Mouse (Mus musculus) CH12.LX (cell line): Measurements from ENCODE around the gene Tlx3. TPM values are rescaled to one million over a fixed set of nuclear protein-coding genes. Genes with fewer than 3 reads are reported as not detected.

Experiments used
- DNase-seq: peaks from one replicate; pipeline ENCODE4 v3.0.0-alpha.2; 2013; ENCODE audit errors: extremely low read depth
- H3K27ac ChIP-seq: 2 replicates; pipeline ENCODE4 v1.5.1; 2012; ENCODE audit warnings: low read depth, mild to moderate bottlenecking, control low read depth, moderate library complexity; ENCODE audit not compliant: insufficient read depth
- H3K27me3 ChIP-seq: replicated peaks from 2 replicates; pipeline ENCODE3; 2012; ENCODE audit warnings: inconsistent platforms
- H3K36me3 ChIP-seq, 2 experiments: replicated peaks in 1 of 2; 2 replicates each; pipeline versions ENCODE3 to v1.6.1; 2012; ENCODE audit warnings: inconsistent platforms in 1 of 2, low read length in 1 of 2, mild to moderate bottlenecking in 1 of 2, mixed read lengths in 1 of 2, moderate library complexity in 1 of 2; ENCODE audit not compliant: control insufficient read depth in 1 of 2, insufficient read depth in 1 of 2
- H3K4me1 ChIP-seq, 2 experiments: 2 replicates each; pipeline ENCODE4 v1.6.1; 2012; ENCODE audit warnings: inconsistent platforms in 1 of 2, moderate library complexity in 1 of 2; ENCODE audit not compliant: insufficient read depth in 2 of 2, control insufficient read depth in 1 of 2
- H3K4me2 ChIP-seq: 2 replicates; pipeline ENCODE4 v1.6.1; 2012; ENCODE audit warnings: low read depth, mild to moderate bottlenecking, control low read depth; ENCODE audit not compliant: poor library complexity, insufficient read depth, severe bottlenecking
- H3K4me3 ChIP-seq, 3 experiments: fragments of 150-350 bp in 1 of 3; sonication (generic) in 1 of 3; replicated peaks in 1 of 3; 2 replicates each; pipeline versions ENCODE3 to v1.5.1; 2011 to 2012; ENCODE audit warnings: low read depth in 2 of 3, low read length in 2 of 3, mild to moderate bottlenecking in 2 of 3, moderate library complexity in 2 of 3, control low read depth in 1 of 3, improper control_type of control experiment in 1 of 3, inconsistent platforms in 1 of 3, mixed read lengths in 1 of 3; ENCODE audit not compliant: poor library complexity in 1 of 3
- H3K79me2 ChIP-seq: replicated peaks from 2 replicates; pipeline ENCODE4 v1.6.1; 2012; ENCODE audit warnings: mild to moderate bottlenecking, moderate library complexity; ENCODE audit not compliant: control insufficient read depth, poor library complexity, insufficient read depth, severe bottlenecking; ENCODE audit errors: extremely low read depth
- H3K9ac ChIP-seq: 2 replicates; pipeline ENCODE4 v1.6.1; 2012; ENCODE audit warnings: low read depth, mild to moderate bottlenecking, control low read depth, moderate library complexity; ENCODE audit not compliant: insufficient read depth
- H3K9me3 ChIP-seq: replicated peaks from 2 replicates; pipeline ENCODE3; 2012; ENCODE audit warnings: low read length, inconsistent platforms, mixed read lengths
- BHLHE40 ChIP-seq: IDR thresholded peaks from 2 replicates; pipeline ENCODE4 v1.6.1; 2011; ENCODE audit warnings: mild to moderate bottlenecking, low read depth, low read length, improper control_type of control experiment
- CHD2 ChIP-seq: IDR thresholded peaks from 2 replicates; pipeline ENCODE4 v1.6.1; 2011; ENCODE audit warnings: low read length, improper control_type of control experiment
- ELF1 ChIP-seq: IDR thresholded peaks from 2 replicates; pipeline ENCODE4 v1.6.1; 2014; ENCODE audit warnings: low read depth, mild to moderate bottlenecking, inconsistent platforms, low read length, improper control_type of control experiment
- EP300 ChIP-seq: IDR thresholded peaks from 2 replicates; pipeline ENCODE4 v1.6.1; 2011; ENCODE audit warnings: low read length, improper control_type of control experiment
- ETS1 ChIP-seq: conservative IDR thresholded peaks from 2 replicates; pipeline ENCODE4 v1.6.1; 2012; ENCODE audit warnings: low read depth, mild to moderate bottlenecking, inconsistent platforms, low read length, improper control_type of control experiment, moderate library complexity
- HCFC1 ChIP-seq: IDR thresholded peaks from 2 replicates; pipeline ENCODE4 v1.6.1; 2012; ENCODE audit warnings: low read depth, mild to moderate bottlenecking, inconsistent platforms, low read length, improper control_type of control experiment
- IRF4 ChIP-seq: IDR thresholded peaks from 2 replicates; pipeline ENCODE4 v1.6.1; 2014; ENCODE audit warnings: low read depth, mild to moderate bottlenecking, inconsistent platforms, low read length, improper control_type of control experiment
- JUN ChIP-seq: IDR thresholded peaks from 2 replicates; pipeline ENCODE4 v1.6.1; 2011; ENCODE audit warnings: low read depth, mild to moderate bottlenecking, low read length, improper control_type of control experiment, moderate library complexity; ENCODE audit not compliant: insufficient read depth
- KAT2A ChIP-seq: IDR thresholded peaks from 2 replicates; pipeline ENCODE4 v1.6.1; 2012; ENCODE audit warnings: low read length, improper control_type of control experiment, inconsistent platforms; ENCODE audit not compliant: insufficient replicate concordance
- MAZ ChIP-seq: IDR thresholded peaks from 2 replicates; pipeline ENCODE4 v1.6.1; 2012; ENCODE audit warnings: low read depth, mild to moderate bottlenecking, inconsistent platforms, low read length, improper control_type of control experiment, moderate library complexity
- MEF2A ChIP-seq: IDR thresholded peaks from 2 replicates; pipeline ENCODE4 v1.6.1; 2014; ENCODE audit warnings: low read depth, mild to moderate bottlenecking, inconsistent platforms, low read length, improper control_type of control experiment, borderline replicate concordance
- NRF1 ChIP-seq: IDR thresholded peaks from 2 replicates; pipeline ENCODE4 v1.6.1; 2014; ENCODE audit warnings: low read depth, mild to moderate bottlenecking, inconsistent platforms, low read length, improper control_type of control experiment, moderate library complexity
- RAD21 ChIP-seq: IDR thresholded peaks from 2 replicates; pipeline ENCODE4 v1.6.1; 2011; ENCODE audit warnings: low read depth, mild to moderate bottlenecking, low read length, improper control_type of control experiment, moderate library complexity
- SIN3A ChIP-seq: IDR thresholded peaks from 2 replicates; pipeline ENCODE4 v1.6.1; 2012; ENCODE audit warnings: low read length, improper control_type of control experiment, inconsistent platforms
- SMC3 ChIP-seq: IDR thresholded peaks from 2 replicates; pipeline ENCODE4 v1.6.1; 2011; ENCODE audit warnings: low read depth, low read length, improper control_type of control experiment
- TCF12 ChIP-seq: IDR thresholded peaks from 2 replicates; pipeline ENCODE4 v1.6.1; 2014; ENCODE audit warnings: low read depth, mild to moderate bottlenecking, inconsistent platforms, low read length, improper control_type of control experiment
- USF1 ChIP-seq: IDR thresholded peaks from 2 replicates; pipeline ENCODE4 v1.6.1; 2014; ENCODE audit warnings: low read depth, mild to moderate bottlenecking, inconsistent platforms, low read length, improper control_type of control experiment
- USF2 ChIP-seq: conservative IDR thresholded peaks from 2 replicates; pipeline ENCODE4 v1.6.1; 2011; ENCODE audit warnings: low read depth, low read length, improper control_type of control experiment
- ZC3H11A ChIP-seq: IDR thresholded peaks from 2 replicates; pipeline ENCODE4 v1.6.1; 2012; ENCODE audit warnings: low read depth, mild to moderate bottlenecking, inconsistent platforms, low read length, improper control_type of control experiment
- ZKSCAN1 ChIP-seq: IDR thresholded peaks from 2 replicates; pipeline ENCODE4 v1.6.1; 2012; ENCODE audit warnings: low read depth, inconsistent platforms, low read length, improper control_type of control experiment, borderline replicate concordance
- ZNF384 ChIP-seq: IDR thresholded peaks from 2 replicates; pipeline ENCODE4 v1.6.1; 2012; ENCODE audit warnings: low read depth, low read length, improper control_type of control experiment, inconsistent platforms
- dilution Hi-C: fragments of 300-500 bp; cut with MboI; formaldehyde crosslinking; loops from 2 replicates; pipeline ENCODE4 v1.14.3; 2020; ENCODE audit warnings: low sequenced_read_pairs; ENCODE audit not compliant: extremely low pct_unique_long_range_greater_than_20kb, extremely low pct_ligation_motif_present
- in situ Hi-C: fragments of 300-500 bp; cut with MboI; formaldehyde crosslinking; loops from 3 replicates; pipeline ENCODE4 v1.14.3; 2019; ENCODE audit warnings: low sequenced_read_pairs, low pct_ligation_motif_present, low pct_unique_long_range_greater_than_20kb, mixed read lengths
- polyA plus RNA-seq: library from polyadenylated mRNA; unstranded; fragments of >175 nt; gene quantifications from 2 replicates; pipeline ENCODE4 v1.2.1, GENCODE M21; 2012; ENCODE audit warnings: low read depth; ENCODE audit not compliant: insufficient read length
- total RNA-seq, 2 experiments: library from RNA; depleted of rRNA; stranded (reverse); fragments of 300-350 nt in 1 of 2; fragments of >200 nt in 1 of 2; gene quantifications; 2 replicates each; pipeline ENCODE4 v1.2.3; 2012 to 2014

The Tlx3 gene
- total and polyA plus RNA-seq, 3 experiments: not detected

DNA sequence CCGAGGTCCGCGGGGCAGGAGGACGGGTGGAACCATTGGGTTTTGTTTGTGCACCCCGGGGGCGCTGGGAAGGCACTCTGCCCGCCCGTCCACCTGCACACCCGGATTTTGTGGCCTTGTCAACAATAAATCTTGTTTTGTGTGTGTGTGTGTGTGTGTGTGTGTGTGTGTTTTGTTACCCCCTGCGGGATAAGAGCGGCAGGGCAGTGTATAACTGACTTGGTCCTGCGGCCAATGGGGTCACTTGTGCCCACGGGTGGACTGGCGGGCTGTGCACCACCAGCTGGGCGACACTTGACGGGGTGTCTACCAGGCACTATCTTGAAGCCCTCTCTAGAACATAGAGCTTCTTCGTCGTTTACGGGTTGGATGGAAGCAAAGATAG is 1.8 kb downstream of the Tlx3 start:
- Histone ChIP-seq H3K9ac (no peak overlapping the region), H3K27ac (no peak overlapping the region), H3K36me3 (no peaks in the 10 kb centered on the region), H3K4me3 (no peak overlapping the region), H3K9me3 (peaks cover 66% of the 10 kb centered on the region), H3K27me3 (no peaks in the 10 kb centered on the region), H3K4me1 (no peaks in the 10 kb centered on the region), H3K79me2 (no peaks in the 10 kb centered on the region)
- in situ Hi-C loops: no loop called here
- dilution Hi-C loops: no loop called here
- no peak for DNase-seq
- TF ChIP-seq ELF1 (no peak), ZNF384 (no peak), KAT2A (no peak)
- TF ChIP-seq, all 38 proteins: peak for 0
- H3K4me2 ChIP-seq: no peak overlapping the region

DNA sequence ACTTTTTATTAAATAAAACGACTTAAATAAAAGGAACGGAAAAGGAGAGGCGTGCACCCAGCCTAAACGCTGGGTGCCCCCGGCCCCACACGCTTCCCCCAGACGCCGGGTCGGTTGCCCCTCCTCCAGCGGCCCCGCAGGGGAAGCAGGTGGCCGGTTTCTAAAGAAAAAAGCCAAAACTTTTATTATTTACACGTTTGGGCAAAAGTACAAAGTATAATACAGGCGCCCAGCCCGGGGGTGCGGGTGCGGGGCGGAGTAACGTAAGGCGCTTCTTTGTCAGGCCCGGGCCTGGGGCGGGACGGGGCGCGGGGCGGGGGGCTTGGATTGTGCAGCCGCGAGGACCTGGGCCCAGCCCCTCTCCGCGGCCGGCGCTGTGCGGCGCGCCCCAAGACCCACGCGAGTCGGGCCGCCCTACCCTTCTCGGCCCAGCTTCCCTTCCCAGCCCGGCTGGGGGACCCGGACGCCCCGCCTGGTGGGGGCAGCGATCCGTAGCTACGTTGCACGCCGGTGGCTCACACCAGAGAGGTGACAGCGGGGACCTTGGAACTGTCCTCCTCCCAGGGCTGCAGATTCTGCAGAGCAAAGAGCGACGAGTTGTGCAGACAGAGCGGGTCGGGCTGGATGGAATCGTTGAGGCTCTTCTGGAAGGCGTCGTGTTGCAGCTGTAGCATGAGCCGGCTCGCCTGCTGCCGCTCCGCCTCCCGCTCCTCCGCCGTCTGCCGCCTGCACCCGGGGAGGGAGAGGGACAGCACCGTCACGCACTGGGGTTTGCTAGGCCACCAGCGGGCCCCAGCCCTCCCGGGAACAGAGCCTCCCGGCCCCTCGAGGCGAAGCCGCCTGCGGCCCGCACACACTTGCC is 2.4 kb downstream of the Tlx3 start:
- no peak overlapping the region for H3K27ac ChIP-seq
- H3K4me3 ChIP-seq: no peak overlapping the region
- no peaks in the 10 kb centered on the region for H3K27me3 ChIP-seq
- no peak overlapping the region for H3K4me2 ChIP-seq
- no peak for TF ChIP-seq USF1
- TF ChIP-seq RAD21: no peak
- no peak for TF ChIP-seq ETS1
- TF ChIP-seq USF2: no peak
- TF ChIP-seq HCFC1: no peak
- TF ChIP-seq JUN: no peak
- no peaks in the 10 kb centered on the region for H3K36me3 ChIP-seq
- no peak for DNase-seq
- H3K4me1 ChIP-seq: no peaks in the 10 kb centered on the region
- H3K9me3 ChIP-seq: peaks cover 66% of the 10 kb centered on the region
- dilution Hi-C loops: no loop called here
- no peak overlapping the region for H3K9ac ChIP-seq
- H3K79me2 ChIP-seq: no peaks in the 10 kb centered on the region
- in situ Hi-C loops: no loop called here

- DNase-seq: no peak
- peaks cover 66% of the 10 kb centered on the region for H3K9me3 ChIP-seq
- H3K27ac ChIP-seq: no peak overlapping the region
- no peaks in the 10 kb centered on the region for H3K4me1 ChIP-seq
- no peaks in the 10 kb centered on the region for H3K79me2 ChIP-seq
- H3K4me3 ChIP-seq: no peak overlapping the region
- no peak overlapping the region for H3K9ac ChIP-seq
- dilution Hi-C loops: no loop called here
- TF ChIP-seq SMC3 (no peak), MEF2A (no peak), ZKSCAN1 (no peak), TCF12 (no peak), ELF1 (no peak), HCFC1 (no peak), ZC3H11A (no peak), USF1 (no peak), BHLHE40 (no peak), USF2 (no peak), MAZ (no peak), RAD21 (no peak), EP300 (no peak), NRF1 (no peak), IRF4 (no peak), SIN3A (no peak), CHD2 (no peak)
- H3K36me3 ChIP-seq: no peaks in the 10 kb centered on the region
- no peaks in the 10 kb centered on the region for H3K27me3 ChIP-seq
- in situ Hi-C loops: no loop called here
- H3K4me2 ChIP-seq: no peak overlapping the region
Observed at GRCm38 (mm10) chr11:33199906-33200763, 3.3 kb downstream of the Tlx3 start.
